Mouse (Mus musculus) hindbrain, embryonic 11.5 days (tissue): ENCODE measurements around the gene Iqcc. TPM values are rescaled to one million over a fixed set of nuclear protein-coding genes. Genes with fewer than 3 reads are reported as not detected.

Experiments used
- ATAC-seq: fragments of 200-750 bp; cut with Nextera tagmentation; 2 replicates; pipeline ENCODE4 v1.8.0; 2017; ENCODE audit warnings: mild to moderate bottlenecking, moderate TSS enrichment, moderate library complexity; ENCODE audit not compliant: low FRiP score
- DNase-seq: peaks from one replicate; pipeline ENCODE4 v3.0.0-alpha.2; 2015; ENCODE audit warnings: low spot score
- H3K27ac ChIP-seq: fragments of 300-500 bp; sonication (generic); 2 replicates; pipeline ENCODE4 v1.5.1; 2014; ENCODE audit warnings: mild to moderate bottlenecking, low read depth, low read length
- H3K27me3 ChIP-seq: fragments of 300-500 bp; sonication (generic); 2 replicates; pipeline ENCODE4 v1.6.1; 2014; ENCODE audit warnings: mild to moderate bottlenecking, low read length, moderate library complexity, mixed read lengths; ENCODE audit not compliant: control insufficient read depth, insufficient read depth
- H3K36me3 ChIP-seq: fragments of 300-500 bp; sonication (generic); 2 replicates; pipeline ENCODE4 v1.6.1; 2014; ENCODE audit warnings: mild to moderate bottlenecking, low read length, moderate library complexity, mixed read lengths; ENCODE audit not compliant: control insufficient read depth, insufficient read depth
- H3K4me1 ChIP-seq: fragments of 300-500 bp; sonication (generic); replicated peaks from 2 replicates; pipeline ENCODE4 v1.6.1; 2014; ENCODE audit warnings: low read length, mixed read lengths; ENCODE audit not compliant: control insufficient read depth, insufficient read depth
- H3K4me2 ChIP-seq: fragments of 300-500 bp; sonication (generic); replicated peaks from 2 replicates; pipeline ENCODE4 v1.6.1; 2014; ENCODE audit warnings: mild to moderate bottlenecking, low read depth, low read length
- H3K4me3 ChIP-seq: fragments of 300-500 bp; sonication (generic); 2 replicates; pipeline ENCODE4 v1.5.1; 2014; ENCODE audit warnings: low read depth, low read length
- H3K9ac ChIP-seq: fragments of 300-500 bp; sonication (generic); 2 replicates; pipeline ENCODE4 v1.6.1; 2014; ENCODE audit warnings: low read depth, low read length
- H3K9me3 ChIP-seq: fragments of 300-500 bp; sonication (generic); 2 replicates; pipeline ENCODE4 v1.6.1; 2016; ENCODE audit warnings: low read length; ENCODE audit not compliant: control insufficient read depth
- WGBS: fragments of 180-500 bp; shearing (Covaris S2); extraction: QIAGEN DNeasy Blood & Tissue Kit; methylation state at CpG from one replicate; pipeline ENCODE4 v1.1.7; 2014; 5-methylcytosine and 5-hydroxymethylcytosine counted together
- polyA plus RNA-seq: library from polyadenylated mRNA; unstranded; fragments of >200 nt; fragmentation: Nextera tagmentation; extraction: Ambion mirVana; gene quantifications from 2 replicates; pipeline ENCODE4 v1.2.1, GENCODE M21; 2014

Gene Iqcc
- polyA plus RNA-seq, 1 experiment from 2014 or later, result 25.7 TPM

DNA sequence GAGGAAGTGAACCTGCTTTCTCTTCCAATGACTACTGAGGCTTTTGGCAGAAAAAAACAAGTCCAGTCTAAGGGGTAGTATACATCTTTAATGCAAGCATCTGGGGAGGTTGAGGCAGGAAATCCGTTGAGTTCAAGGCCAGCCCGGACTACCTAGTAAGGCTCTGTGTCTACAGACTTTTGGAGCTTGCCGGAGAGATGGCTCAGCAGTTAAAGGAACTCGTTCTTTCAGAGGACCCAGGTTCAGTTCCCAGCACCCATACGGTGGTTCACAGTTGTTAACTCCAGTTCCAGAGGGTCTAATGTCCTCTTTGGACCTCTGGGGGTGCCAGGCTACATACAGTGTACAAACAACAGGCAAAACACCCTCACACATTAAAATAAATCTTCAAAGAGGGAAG, 868 bp downstream of the Iqcc start:
- no peaks in the 10 kb centered on the region for H3K9me3 ChIP-seq
- 93% methylated on average over 5 of the region's 5 CpGs for WGBS
- peaks cover 6% of the 10 kb centered on the region for H3K4me1 ChIP-seq
- H3K27me3 ChIP-seq, result no peaks in the 10 kb centered on the region
- no peak for DNase-seq
- H3K4me2 ChIP-seq, result peak overlapping the region; percentile 49
- no peak overlapping the region for H3K27ac ChIP-seq
- no peak overlapping the region; the same call in 1 of the 2 replicates for H3K9ac ChIP-seq
- H3K36me3 ChIP-seq, result peaks cover 2% of the 10 kb centered on the region; the same call in 1 of the 2 replicates
- peak overlapping the region; percentile 54; the same call in 1 of the 2 replicates for H3K4me3 ChIP-seq
- no peak for ATAC-seq

DNA sequence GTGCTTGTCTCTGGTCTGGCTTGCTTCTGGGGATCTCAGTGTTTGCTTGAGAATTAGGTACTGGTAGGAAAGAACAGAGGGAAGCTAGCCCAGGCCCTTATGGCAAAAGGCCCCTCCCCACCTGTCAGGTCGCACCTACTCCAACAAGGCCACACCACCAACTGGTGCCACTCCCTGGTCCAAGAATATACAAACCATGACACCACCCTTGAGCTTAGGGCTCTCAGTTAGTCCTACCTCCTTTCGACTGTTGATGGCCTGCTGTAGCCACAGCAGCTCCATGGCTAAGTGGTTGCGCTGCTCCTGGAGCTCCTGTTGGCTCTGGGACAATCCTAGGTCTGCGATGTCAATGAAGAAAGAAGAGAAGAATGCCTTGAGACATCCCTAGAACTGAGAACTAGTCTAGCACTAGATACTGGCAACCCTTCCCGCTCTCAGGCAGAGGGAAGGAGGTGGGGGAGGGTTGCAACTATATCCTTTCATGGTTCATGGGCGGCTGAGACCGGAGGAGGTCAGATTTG, 1.7 kb downstream of the Iqcc start:
- peaks cover 3% of the 10 kb centered on the region; the same call in 1 of the 2 replicates for H3K4me1 ChIP-seq
- H3K27me3 ChIP-seq, result no peaks in the 10 kb centered on the region
- H3K4me3 ChIP-seq, result no peak overlapping the region
- DNase-seq (no peak), ATAC-seq (no peak)
- peaks cover 2% of the 10 kb centered on the region; the same call in 1 of the 2 replicates for H3K36me3 ChIP-seq
- H3K27ac ChIP-seq, result no peak overlapping the region
- 96% methylated on average over 7 of the region's 7 CpGs for WGBS
- no peaks in the 10 kb centered on the region for H3K9me3 ChIP-seq
- no peak overlapping the region for H3K9ac ChIP-seq
- H3K4me2 ChIP-seq, result no peak overlapping the region

DNA sequence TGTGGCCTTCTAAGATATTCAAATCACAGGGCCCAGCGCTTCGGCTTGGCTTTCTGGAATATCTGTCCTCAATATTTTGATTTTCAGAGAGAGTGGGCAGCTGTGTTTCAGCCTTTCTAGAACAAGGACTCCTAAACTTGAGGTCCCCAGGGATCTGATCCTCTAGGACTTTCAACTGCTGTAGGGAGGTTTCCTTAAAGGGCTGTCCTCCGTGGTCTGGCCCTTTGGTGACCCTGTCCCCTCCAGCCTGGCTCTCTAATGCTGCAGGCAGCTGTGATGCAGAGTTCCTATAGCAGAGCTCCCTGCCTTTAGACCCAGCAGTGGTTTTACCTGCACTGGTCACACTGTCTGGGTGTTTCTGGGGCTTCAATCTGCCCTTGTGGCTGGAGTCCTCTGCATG, 2.3 kb downstream of the Iqcc start:
- H3K4me3 ChIP-seq, result no peak overlapping the region
- no peak overlapping the region for H3K4me2 ChIP-seq
- no peaks in the 10 kb centered on the region for H3K9me3 ChIP-seq
- H3K4me1 ChIP-seq, result peaks cover 3% of the 10 kb centered on the region; the same call in 1 of the 2 replicates
- DNase-seq (no peak), ATAC-seq (no peak)
- H3K36me3 ChIP-seq, result peaks cover 2% of the 10 kb centered on the region; the same call in 1 of the 2 replicates
- no peak overlapping the region for H3K27ac ChIP-seq
- WGBS, result 93% methylated on average over 3 of the region's 3 CpGs
- H3K27me3 ChIP-seq, result no peaks in the 10 kb centered on the region
- H3K9ac ChIP-seq, result no peak overlapping the region

DNA sequence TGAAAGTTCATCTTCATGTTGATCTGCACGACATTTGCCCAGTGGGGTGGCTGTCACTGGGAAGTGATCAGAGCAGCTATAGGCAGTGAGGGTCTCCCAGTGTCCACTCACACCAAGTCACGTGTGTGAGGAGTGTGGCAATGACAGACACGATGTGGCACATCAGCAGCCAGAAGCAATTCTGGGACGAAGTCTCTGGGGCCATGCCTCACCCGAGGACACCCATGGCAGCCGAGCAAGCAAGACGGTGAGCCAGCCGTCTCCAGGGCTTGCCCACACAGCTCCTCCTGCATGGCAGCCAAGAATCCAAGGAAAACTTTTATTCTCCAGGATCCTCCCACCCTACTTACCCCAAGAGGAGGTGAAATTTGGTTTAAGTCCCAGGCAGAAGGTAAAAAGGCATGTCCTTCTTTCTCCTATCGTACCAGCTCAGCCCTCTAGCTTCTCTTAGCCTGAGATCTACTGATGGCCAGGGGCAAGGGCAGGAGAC, 3.1 kb downstream of the Iqcc start:
- Histone ChIP-seq H3K36me3 (peaks cover 2% of the 10 kb centered on the region; the same call in 1 of the 2 replicates), H3K27ac (no peak overlapping the region), H3K4me2 (no peak overlapping the region), H3K4me3 (no peak overlapping the region), H3K9ac (no peak overlapping the region), H3K9me3 (no peaks in the 10 kb centered on the region), H3K27me3 (no peaks in the 10 kb centered on the region), H3K4me1 (peaks cover 3% of the 10 kb centered on the region; the same call in 1 of the 2 replicates)
- DNase-seq (no peak), ATAC-seq (no peak)
- WGBS, result 90% methylated on average over 9 of the region's 9 CpGs

DNA sequence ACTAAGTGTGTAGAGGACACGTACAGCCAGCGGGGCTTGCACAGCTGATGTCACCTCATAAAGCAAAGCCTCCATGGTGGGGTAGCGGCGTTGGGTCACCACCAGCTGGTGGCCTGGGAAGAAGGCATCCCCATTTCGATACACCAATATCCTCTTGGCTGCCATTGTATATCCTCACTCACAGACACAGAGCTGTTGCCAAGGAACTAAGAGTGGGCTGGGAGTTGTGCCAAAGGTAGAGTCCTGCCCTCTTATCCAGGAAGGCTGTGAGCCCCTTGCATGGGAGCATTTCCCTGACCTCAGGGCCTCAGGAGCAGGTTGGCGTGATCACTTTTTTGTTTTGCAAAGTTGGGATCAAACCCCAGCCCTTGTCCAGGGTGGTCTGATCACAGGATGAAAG, 4.8 kb downstream of the Iqcc start, which contains the start of gene Dcdc2b:
TSS of gene Dcdc2b (minus strand) at position 165 of the 400 bp plus-strand sequence.
- Histone ChIP-seq H3K27me3 (no peaks in the 10 kb centered on the region), H3K4me3 (no peak within 1 kb of the TSS), H3K27ac (no peak within 1 kb of the TSS), H3K36me3 (peaks cover 2% of the 10 kb centered on the region; the same call in 1 of the 2 replicates), H3K9ac (no peak within 1 kb of the TSS), H3K9me3 (no peaks in the 10 kb centered on the region), H3K4me1 (peaks cover 3% of the 10 kb centered on the region; the same call in 1 of the 2 replicates), H3K4me2 (no peak within 1 kb of the TSS)
- WGBS, result 90% methylated on average over 6 of the region's 6 CpGs
- DNase-seq, result no peak
- no peak for ATAC-seq

DNA sequence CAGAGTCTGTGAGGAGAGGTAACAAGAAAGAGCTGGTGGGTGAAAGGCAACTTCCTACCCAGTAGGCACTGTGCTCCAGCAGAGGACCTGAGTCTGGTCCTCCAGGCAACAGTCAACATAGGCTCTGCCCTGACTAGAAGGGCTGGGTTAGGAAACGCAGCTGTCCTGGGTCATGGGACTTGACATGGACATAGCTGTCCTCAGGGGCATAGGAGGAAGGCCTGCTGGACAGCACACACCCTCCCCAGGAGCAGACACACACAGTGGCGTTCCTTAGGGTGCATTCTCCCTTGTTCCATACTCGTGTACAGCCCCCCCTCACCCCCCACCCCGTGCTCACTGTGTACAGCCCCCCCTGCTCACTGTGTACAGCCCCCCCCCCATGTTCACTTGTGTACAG, 8.4 kb downstream of the Iqcc start:
- Histone ChIP-seq H3K9me3 (no peaks in the 10 kb centered on the region), H3K4me3 (no peak overlapping the region), H3K4me2 (no peak overlapping the region), H3K9ac (no peak overlapping the region), H3K36me3 (0 out of 2 replicates have a peak, but pooled peaks cover 3% of the 10 kb centered on the region), H3K27me3 (no peaks in the 10 kb centered on the region), H3K27ac (no peak overlapping the region), H3K4me1 (no peaks in the 10 kb centered on the region)
- WGBS, result 54% methylated on average over 4 of the region's 4 CpGs
- DNase-seq, result no peak
- ATAC-seq, result no peak

DNA sequence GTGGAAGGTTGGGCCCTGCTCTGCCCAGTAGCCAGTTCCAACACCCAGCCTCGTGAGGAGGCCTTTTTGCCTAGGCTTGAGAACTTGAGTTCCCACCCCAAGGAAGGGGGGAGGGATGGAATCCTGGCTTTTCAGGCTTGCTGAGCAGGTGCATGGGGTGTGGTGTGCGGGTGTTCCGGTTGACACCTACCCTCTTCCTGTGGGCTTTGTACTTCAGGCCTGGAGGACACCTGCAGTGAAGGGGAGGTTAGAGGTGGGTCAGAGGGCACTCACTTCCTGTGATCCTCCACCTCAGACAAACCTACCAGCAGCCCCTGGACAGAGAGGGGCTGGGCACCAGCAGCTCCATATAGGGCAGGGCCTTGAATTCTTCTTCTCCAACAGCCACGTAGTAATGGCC, 8.9 kb downstream of the Iqcc start:
- 75% methylated on average over 4 of the region's 4 CpGs for WGBS
- no peak for ATAC-seq

DNA sequence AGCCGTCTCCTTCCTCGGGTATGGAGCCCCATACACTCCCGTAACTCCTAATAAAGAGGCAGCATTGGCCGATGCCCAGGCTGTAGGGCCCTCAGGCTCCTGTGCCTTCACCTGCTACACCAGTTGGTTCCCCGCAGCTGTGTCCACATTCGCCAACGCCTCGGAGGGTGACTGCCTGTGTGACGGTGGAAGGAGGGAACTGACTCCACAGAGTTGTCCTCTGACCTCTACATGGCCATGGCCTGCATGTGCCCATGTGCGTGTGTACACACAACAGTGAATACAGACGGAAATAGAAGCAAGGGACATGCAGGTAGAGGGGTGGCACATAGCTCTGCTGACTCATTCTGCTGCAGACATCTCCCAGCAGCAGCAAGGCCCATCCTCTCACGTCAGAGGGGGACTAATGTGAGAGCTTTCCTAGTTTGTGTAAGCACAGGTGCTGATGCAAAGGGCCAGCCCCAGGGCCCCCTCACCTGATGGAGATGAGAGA, 9.7 kb downstream of the Iqcc start:
- Histone ChIP-seq H3K4me2 (no peak overlapping the region), H3K36me3 (0 out of 2 replicates have a peak, but pooled peaks cover 3% of the 10 kb centered on the region)
- ATAC-seq, result no peak

More for the DNA sequence above, 8.9 kb downstream of the Iqcc start:
- Histone ChIP-seq H3K27me3 (no peaks in the 10 kb centered on the region), H3K36me3 (0 out of 2 replicates have a peak, but pooled peaks cover 3% of the 10 kb centered on the region), H3K9ac (no peak overlapping the region), H3K4me3 (no peak overlapping the region), H3K27ac (no peak overlapping the region), H3K4me1 (no peaks in the 10 kb centered on the region), H3K4me2 (no peak overlapping the region), H3K9me3 (no peaks in the 10 kb centered on the region)
- no peak for DNase-seq

More for the DNA sequence above, 9.7 kb downstream of the Iqcc start:
- H3K4me1 ChIP-seq, result no peaks in the 10 kb centered on the region
- H3K4me3 ChIP-seq, result no peak overlapping the region
- H3K27me3 ChIP-seq, result no peaks in the 10 kb centered on the region
- no peak for DNase-seq
- WGBS, result 87% methylated on average over 12 of the region's 12 CpGs
- no peak overlapping the region for H3K9ac ChIP-seq
- no peaks in the 10 kb centered on the region for H3K9me3 ChIP-seq
- no peak overlapping the region for H3K27ac ChIP-seq
